Mouse (Mus musculus): ENCODE data around the gene Mkrn2. TPM values are rescaled to one million over a fixed set of nuclear protein-coding genes. Genes with fewer than 3 reads are reported as not detected.
A peak's percentile ranks its signal among the peaks of the same experiment; 100 is the strongest.

Gene Mkrn2
- polyA plus RNA-seq, 1 experiment from 2014 or later, result 32.4 TPM

DNA sequence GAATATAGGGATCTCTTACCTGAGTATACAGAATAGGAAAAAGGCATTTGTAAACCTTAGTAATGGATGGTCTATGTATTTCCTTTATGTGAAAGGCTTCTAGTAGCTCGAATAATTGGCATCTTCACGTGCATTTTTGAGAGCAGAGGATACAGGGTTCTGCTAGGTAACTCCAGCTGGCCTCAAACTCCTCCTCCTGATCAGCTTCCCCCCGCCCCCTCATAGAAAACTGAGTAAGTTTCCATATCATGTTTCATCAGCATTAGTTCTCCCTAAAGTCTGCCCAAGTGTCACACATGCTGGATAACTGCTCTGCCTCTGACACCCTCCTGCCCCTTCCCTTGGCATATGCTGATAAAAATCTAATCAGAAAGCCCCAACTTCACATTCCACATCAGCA lies 20.9 kb upstream of the Mkrn2 start:
- Histone ChIP-seq H3K4me2 (ENCODE audit: low read depth, low read length) (no peak overlapping the region), H3K4me1 (ENCODE audit: control insufficient read depth, insufficient read depth, low read length) (no peaks in the 10 kb centered on the region), H3K9ac (ENCODE audit: low read depth, low read length) (no peak overlapping the region), H3K36me3 (ENCODE audit: control insufficient read depth, insufficient read depth, low read length) (peaks cover 48% of the 10 kb centered on the region), H3K9me3 (ENCODE audit: control insufficient read depth, low read length) (no peaks in the 10 kb centered on the region), H3K27me3 (replicated peaks; ENCODE audit: control insufficient read depth, insufficient read depth, low read length) (no peaks in the 10 kb centered on the region), H3K4me3 (ENCODE audit: low read depth, low read length) (no peak overlapping the region), H3K27ac (replicated peaks; ENCODE audit: low read depth, low read length) (no peak overlapping the region)
- 74% methylated on average over 3 of the region's 3 CpGs for WGBS
- ATAC-seq (ENCODE audit: low read depth) (no peak), DNase-seq (ENCODE audit: low spot score) (no peak)

DNA sequence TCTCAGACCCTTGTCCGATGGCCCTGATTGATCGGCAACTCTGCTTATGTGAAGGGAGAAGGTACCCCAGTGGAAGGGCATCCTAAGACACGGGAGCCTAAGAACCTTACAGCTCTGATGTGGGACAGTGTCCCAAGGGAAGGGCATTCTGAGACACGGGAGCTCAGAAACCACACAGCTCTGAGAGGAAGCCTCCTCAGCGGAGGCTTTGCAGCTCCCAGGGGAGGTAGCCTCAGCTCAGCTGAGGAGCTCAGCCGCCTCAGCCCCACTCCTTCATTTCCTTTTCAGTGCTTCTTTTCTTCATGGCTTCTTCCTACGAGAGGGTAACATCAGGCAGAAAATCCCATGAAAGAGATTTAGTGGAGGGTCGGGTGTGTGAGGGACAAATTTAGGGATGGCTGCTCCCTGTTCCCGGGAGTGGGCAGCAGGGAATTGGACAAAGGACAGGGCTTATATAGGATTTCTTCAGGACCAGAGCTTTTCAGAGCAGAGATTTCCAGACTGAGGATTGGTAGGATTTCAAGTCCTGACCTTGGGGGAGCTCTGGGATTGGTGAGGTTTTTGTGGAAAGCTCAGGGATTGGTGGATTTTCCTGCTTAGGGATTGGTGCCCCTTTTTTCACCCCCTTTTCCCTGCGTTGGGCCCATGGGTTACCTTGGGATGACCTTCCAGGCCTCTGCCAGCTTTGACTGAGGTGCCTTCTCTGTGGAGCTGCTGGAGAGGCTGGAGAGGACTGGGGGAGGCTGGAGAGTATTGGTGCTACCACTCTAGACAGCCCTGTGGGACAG lies 19.2 kb upstream of the Mkrn2 start:
- Histone ChIP-seq H3K9me3 (ENCODE audit: control insufficient read depth, low read length) (no peaks in the 10 kb centered on the region), H3K36me3 (ENCODE audit: control insufficient read depth, insufficient read depth, low read length) (peaks cover 30% of the 10 kb centered on the region), H3K27me3 (replicated peaks; ENCODE audit: control insufficient read depth, insufficient read depth, low read length) (no peaks in the 10 kb centered on the region), H3K27ac (replicated peaks; ENCODE audit: low read depth, low read length) (no peak overlapping the region), H3K9ac (ENCODE audit: low read depth, low read length) (no peak overlapping the region), H3K4me1 (ENCODE audit: control insufficient read depth, insufficient read depth, low read length) (no peaks in the 10 kb centered on the region), H3K4me2 (ENCODE audit: low read depth, low read length) (no peak overlapping the region), H3K4me3 (ENCODE audit: low read depth, low read length) (no peak overlapping the region)
- 83% methylated on average over 10 of the region's 10 CpGs for WGBS
- ATAC-seq (ENCODE audit: low read depth), result no peak
- no peak for DNase-seq (ENCODE audit: low spot score)

DNA sequence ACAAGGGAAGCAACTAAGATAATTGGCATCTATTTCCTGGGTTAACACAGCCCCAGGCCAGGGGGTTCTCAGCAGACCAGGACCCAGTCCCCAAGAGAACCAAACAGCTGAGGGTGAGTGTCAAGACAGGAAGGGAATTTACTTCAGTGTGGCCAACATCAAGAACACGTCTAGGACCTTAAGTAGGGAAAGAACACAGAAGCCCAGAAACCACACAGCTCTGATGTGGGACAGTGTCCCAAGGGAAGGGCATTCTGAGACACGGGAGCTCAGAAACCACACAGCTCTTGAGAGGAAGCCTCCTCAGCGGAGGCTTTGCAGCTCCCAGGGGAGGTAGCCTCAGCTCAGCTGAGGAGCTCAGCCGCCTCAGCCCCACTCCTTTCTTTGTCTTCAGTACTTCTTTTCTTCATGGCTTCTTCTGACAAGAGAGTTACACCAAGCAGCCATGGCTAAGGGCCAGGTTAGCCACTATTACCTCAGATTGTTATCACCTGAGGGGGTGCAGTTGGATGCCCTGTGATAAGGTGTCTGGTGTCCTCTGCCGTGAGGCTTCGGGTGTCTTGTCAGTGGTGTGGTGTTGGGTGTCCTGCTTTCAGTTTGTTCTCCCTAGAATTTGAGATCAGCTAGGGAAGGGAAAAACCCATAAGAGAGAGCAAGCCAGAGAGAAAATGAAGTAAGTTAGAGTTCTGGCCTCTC lies 18.1 kb upstream of the Mkrn2 start:
- DNase-seq (ENCODE audit: low spot score) (no peak), ATAC-seq (ENCODE audit: low read depth) (no peak; the same call in 1 of the 2 replicates)
- Histone ChIP-seq H3K36me3 (ENCODE audit: control insufficient read depth, insufficient read depth, low read length) (peaks cover 20% of the 10 kb centered on the region), H3K9me3 (ENCODE audit: control insufficient read depth, low read length) (no peaks in the 10 kb centered on the region), H3K4me1 (ENCODE audit: control insufficient read depth, insufficient read depth, low read length) (no peaks in the 10 kb centered on the region), H3K4me3 (ENCODE audit: low read depth, low read length) (no peak overlapping the region), H3K27ac (replicated peaks; ENCODE audit: low read depth, low read length) (no peak overlapping the region), H3K4me2 (ENCODE audit: low read depth, low read length) (no peak overlapping the region), H3K9ac (ENCODE audit: low read depth, low read length) (no peak overlapping the region), H3K27me3 (replicated peaks; ENCODE audit: control insufficient read depth, insufficient read depth, low read length) (no peaks in the 10 kb centered on the region)
- 65% methylated on average over 6 of the region's 6 CpGs for WGBS

DNA sequence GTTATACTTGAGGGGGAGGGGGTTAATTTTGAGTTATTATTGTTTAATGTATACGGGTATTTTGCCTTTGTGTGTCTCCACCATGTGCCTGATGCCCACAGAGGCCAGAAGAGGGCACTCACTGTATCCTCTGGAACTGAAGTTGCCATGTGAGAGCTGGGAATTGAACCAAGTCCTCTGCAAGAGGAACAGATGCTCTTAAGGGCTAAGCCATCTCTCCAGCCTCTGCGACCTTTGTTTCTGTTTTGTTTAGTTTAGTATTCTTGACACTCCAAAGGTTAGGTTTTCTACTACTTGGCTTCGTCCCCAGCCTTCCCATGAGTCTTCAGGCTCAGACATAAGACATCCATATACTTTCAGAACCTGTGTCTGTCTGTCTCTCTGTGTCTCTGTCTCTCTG lies 17.5 kb upstream of the Mkrn2 start:
- no peak for ATAC-seq (ENCODE audit: low read depth)
- no peaks in the 10 kb centered on the region for H3K27me3 ChIP-seq (replicated peaks; ENCODE audit: control insufficient read depth, insufficient read depth, low read length)
- H3K4me3 ChIP-seq (ENCODE audit: low read depth, low read length), result no peak overlapping the region
- H3K36me3 ChIP-seq (ENCODE audit: control insufficient read depth, insufficient read depth, low read length), result peaks cover 14% of the 10 kb centered on the region; the same call in 1 of the 2 replicates
- no peaks in the 10 kb centered on the region for H3K9me3 ChIP-seq (ENCODE audit: control insufficient read depth, low read length)
- H3K4me2 ChIP-seq (ENCODE audit: low read depth, low read length), result no peak overlapping the region
- DNase-seq (ENCODE audit: low spot score), result no peak
- no peak overlapping the region for H3K27ac ChIP-seq (replicated peaks; ENCODE audit: low read depth, low read length)
- H3K9ac ChIP-seq (ENCODE audit: low read depth, low read length), result no peak overlapping the region
- WGBS, result 77% methylated on average over 3 of the region's 3 CpGs
- H3K4me1 ChIP-seq (ENCODE audit: control insufficient read depth, insufficient read depth, low read length), result no peaks in the 10 kb centered on the region

DNA sequence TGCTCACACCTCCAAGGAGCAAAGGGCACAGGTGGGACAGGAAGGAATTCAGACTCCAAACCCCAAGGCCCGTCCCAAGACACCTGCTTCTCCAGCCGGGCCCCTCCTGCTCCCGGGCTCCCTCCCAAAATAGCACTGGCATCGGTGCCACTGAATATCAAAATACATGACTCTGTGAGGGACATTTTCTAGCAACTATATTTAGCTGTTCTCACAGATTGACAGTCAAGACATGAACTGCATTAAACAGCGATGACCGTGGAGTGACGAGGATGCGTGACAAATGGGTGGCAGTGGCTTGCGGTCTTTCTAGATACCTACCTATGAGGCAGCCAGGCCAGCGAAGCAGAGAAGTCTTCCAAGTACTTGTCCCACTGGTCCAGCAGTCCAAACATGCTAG lies 15.4 kb upstream of the Mkrn2 start:
- WGBS, result 79% methylated on average over 10 of the region's 10 CpGs
- ATAC-seq (ENCODE audit: low read depth) (no peak), DNase-seq (ENCODE audit: low spot score) (no peak)
- no peaks in the 10 kb centered on the region for H3K27me3 ChIP-seq (replicated peaks; ENCODE audit: control insufficient read depth, insufficient read depth, low read length)
- no peaks in the 10 kb centered on the region for H3K4me1 ChIP-seq (ENCODE audit: control insufficient read depth, insufficient read depth, low read length)
- no peaks in the 10 kb centered on the region for H3K36me3 ChIP-seq (ENCODE audit: control insufficient read depth, insufficient read depth, low read length)
- no peak overlapping the region for H3K27ac ChIP-seq (replicated peaks; ENCODE audit: low read depth, low read length)
- H3K4me3 ChIP-seq (ENCODE audit: low read depth, low read length), result no peak overlapping the region
- H3K9ac ChIP-seq (ENCODE audit: low read depth, low read length), result no peak overlapping the region
- no peak overlapping the region for H3K4me2 ChIP-seq (ENCODE audit: low read depth, low read length)
- no peaks in the 10 kb centered on the region for H3K9me3 ChIP-seq (ENCODE audit: control insufficient read depth, low read length)

DNA sequence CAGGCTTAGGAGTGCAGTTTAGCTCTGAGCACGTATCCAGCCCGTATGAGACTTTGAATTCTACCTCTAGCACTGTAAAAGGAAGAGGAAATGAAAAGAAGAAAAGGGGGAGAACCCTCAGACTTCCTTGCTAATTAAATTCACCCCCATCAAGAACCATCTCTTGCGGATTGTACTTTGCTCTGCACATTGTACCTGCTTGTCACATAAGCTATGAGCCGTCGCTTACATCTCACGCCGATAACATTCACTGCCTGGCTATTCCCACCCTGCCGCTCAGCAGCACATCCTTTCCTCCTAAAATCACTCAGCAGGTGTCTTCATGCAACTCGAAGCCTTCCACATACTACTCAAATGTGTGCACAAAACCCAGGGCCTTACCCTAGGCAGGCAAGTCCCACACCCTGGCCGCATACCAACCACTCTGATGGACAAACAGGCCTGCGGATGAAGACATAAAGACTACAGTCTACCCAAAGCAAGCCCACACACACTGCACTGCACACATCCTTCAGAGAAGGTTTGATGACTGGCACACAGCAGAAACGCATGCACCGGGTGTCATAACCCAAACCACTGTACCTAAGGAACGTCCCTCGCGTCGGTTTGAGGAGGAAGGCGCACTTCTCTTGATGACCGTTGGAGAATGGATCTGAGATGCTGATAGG lies 9.9 kb upstream of the Mkrn2 start:
- Histone ChIP-seq H3K4me3 (ENCODE audit: low read depth, low read length) (no peak overlapping the region), H3K9ac (ENCODE audit: low read depth, low read length) (no peak overlapping the region), H3K4me1 (ENCODE audit: control insufficient read depth, insufficient read depth, low read length) (no peaks in the 10 kb centered on the region), H3K9me3 (ENCODE audit: control insufficient read depth, low read length) (no peaks in the 10 kb centered on the region), H3K4me2 (ENCODE audit: low read depth, low read length) (no peak overlapping the region), H3K27me3 (replicated peaks; ENCODE audit: control insufficient read depth, insufficient read depth, low read length) (no peaks in the 10 kb centered on the region), H3K27ac (replicated peaks; ENCODE audit: low read depth, low read length) (no peak overlapping the region), H3K36me3 (ENCODE audit: control insufficient read depth, insufficient read depth, low read length) (no peaks in the 10 kb centered on the region)
- WGBS, result 84% methylated on average over 19 of the region's 19 CpGs
- ATAC-seq (ENCODE audit: low read depth), result no peak
- DNase-seq (ENCODE audit: low spot score), result no peak

DNA sequence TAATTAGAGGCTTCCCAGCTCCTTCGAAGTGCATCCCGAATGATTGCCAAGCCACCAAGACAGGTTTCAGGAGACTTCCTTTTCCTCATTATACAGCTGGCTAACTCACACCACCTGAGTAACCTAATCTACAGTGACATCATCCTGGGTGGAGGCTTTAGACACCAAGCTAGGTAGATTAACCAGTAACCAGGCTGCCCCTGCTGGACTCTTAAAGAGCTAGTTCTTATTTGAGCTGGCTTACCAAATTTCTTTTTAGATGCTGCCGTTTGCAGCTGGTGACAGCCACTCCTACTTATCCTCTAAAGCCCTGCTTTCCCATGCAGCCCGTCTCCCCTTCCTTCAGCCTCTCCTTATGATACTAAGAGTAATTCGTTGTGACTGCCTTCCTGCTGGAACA lies 9.2 kb upstream of the Mkrn2 start, which contains the start of gene Mkrn2os:
Gene Mkrn2os (minus strand): TSS at position 119 of the 400 bp plus-strand sequence.
- ATAC-seq (ENCODE audit: low read depth), result peak; percentile 77
- peak; percentile 58 for DNase-seq (ENCODE audit: low spot score)

DNA sequence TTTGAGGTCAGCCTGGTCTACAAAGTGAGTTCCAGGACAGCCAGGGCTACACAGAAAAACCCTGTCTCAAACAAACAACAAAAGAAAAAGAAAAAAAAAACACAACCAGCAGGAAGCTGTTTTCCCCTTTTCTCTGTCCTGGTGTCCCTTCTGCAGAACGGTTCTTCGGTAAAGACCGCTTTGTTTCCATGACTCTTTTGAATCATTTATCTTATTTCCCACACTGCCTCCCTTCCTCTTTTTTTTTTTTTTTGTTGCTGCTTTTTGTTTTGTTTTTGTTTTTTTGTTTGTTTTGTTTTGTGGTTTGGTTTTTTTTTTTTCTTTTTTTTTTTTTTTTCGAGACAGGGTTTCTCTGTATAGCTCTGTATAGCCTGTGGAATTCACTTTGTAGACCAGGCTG lies 8.4 kb upstream of the Mkrn2 start:
- DNase-seq (ENCODE audit: low spot score) (no peak), ATAC-seq (ENCODE audit: low read depth) (no peak)
- Histone ChIP-seq H3K9me3 (ENCODE audit: control insufficient read depth, low read length) (no peaks in the 10 kb centered on the region), H3K4me3 (ENCODE audit: low read depth, low read length) (no peak overlapping the region), H3K4me1 (ENCODE audit: control insufficient read depth, insufficient read depth, low read length) (no peaks in the 10 kb centered on the region), H3K9ac (ENCODE audit: low read depth, low read length) (no peak overlapping the region), H3K27me3 (replicated peaks; ENCODE audit: control insufficient read depth, insufficient read depth, low read length) (no peaks in the 10 kb centered on the region), H3K27ac (replicated peaks; ENCODE audit: low read depth, low read length) (no peak overlapping the region), H3K36me3 (ENCODE audit: control insufficient read depth, insufficient read depth, low read length) (no peaks in the 10 kb centered on the region), H3K4me2 (ENCODE audit: low read depth, low read length) (no peak overlapping the region)
- WGBS, result 87% methylated on average over 4 of the region's 4 CpGs

More for the DNA sequence above, 9.2 kb upstream of the Mkrn2 start, which contains the start of gene Mkrn2os:
- H3K27me3 ChIP-seq (replicated peaks; ENCODE audit: control insufficient read depth, insufficient read depth, low read length), result no peaks in the 10 kb centered on the region
- 40% methylated on average over 5 of the region's 5 CpGs for WGBS
- no peaks in the 10 kb centered on the region for H3K36me3 ChIP-seq (ENCODE audit: control insufficient read depth, insufficient read depth, low read length)
- H3K4me3 ChIP-seq (ENCODE audit: low read depth, low read length), result no peak within 1 kb of the TSS
- H3K9me3 ChIP-seq (ENCODE audit: control insufficient read depth, low read length), result no peaks in the 10 kb centered on the region
- H3K4me1 ChIP-seq (ENCODE audit: control insufficient read depth, insufficient read depth, low read length), result no peaks in the 10 kb centered on the region
- no peak within 1 kb of the TSS for H3K27ac ChIP-seq (replicated peaks; ENCODE audit: low read depth, low read length)
- H3K4me2 ChIP-seq (ENCODE audit: low read depth, low read length), result no peak within 1 kb of the TSS
- H3K9ac ChIP-seq (ENCODE audit: low read depth, low read length), result no peak within 1 kb of the TSS
